Mouse (Mus musculus) stomach, postnatal 0 days (tissue): Measurements from ENCODE around the gene Vdac1.

ENCODE experiments used
- CTCF ChIP-seq: IDR thresholded peaks from 2 replicates; pipeline ENCODE4 v1.5.1; 2016; ENCODE audit warnings: antibody characterized with exemption, low read depth, mild to moderate bottlenecking, moderate library complexity
- EP300 ChIP-seq: optimal IDR thresholded peaks from 2 replicates; pipeline ENCODE3; 2016; ENCODE audit warnings: antibody characterized with exemption

DNA sequence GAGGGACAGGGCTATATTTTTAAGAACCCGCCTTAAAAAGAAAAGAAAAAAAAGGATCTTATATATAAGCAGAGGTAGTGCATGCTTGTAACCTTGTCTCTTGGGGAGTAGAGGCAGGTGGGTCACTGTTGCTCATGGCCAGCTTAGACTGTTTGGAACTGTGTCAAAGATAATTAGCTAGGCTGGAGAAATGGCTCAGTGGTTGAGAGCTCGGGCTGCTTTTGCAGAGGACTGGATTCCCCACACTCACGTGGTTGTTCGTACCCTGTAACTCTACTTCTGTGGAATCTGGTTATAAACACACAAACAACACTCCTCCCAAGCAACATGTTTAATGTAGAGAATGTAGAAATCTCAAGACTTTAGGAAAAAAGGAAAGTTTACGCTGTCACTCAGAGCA is 43.5 kb downstream of the Vdac1 start:
- TF ChIP-seq CTCF: no peak
- no peak for TF ChIP-seq EP300
